Mouse (Mus musculus) heart, postnatal 0 days (tissue): ENCODE measurements around the gene Gm13691.

Source experiments
- CTCF ChIP-seq: IDR thresholded peaks from 2 replicates; pipeline ENCODE4 v1.5.1; 2016; ENCODE audit warnings: antibody characterized with exemption, control low read depth, low read depth
- EP300 ChIP-seq: IDR thresholded peaks from 2 replicates; pipeline ENCODE4 v1.6.1; 2016; ENCODE audit warnings: antibody characterized with exemption, low read depth

- TF ChIP-seq CTCF (no peak), EP300 (no peak)
Observed at GRCm38 (mm10) chr2:84009818-84010217, 19.5 kb downstream of the Gm13691 start.
